Mouse (Mus musculus): Measurements from ENCODE around the gene Zfp316. TPM values are rescaled to one million over a fixed set of nuclear protein-coding genes. Genes with fewer than 3 reads are reported as not detected.
A peak's percentile ranks its signal among the peaks of the same experiment; 100 is the strongest.

Zfp316 gene
- polyA plus RNA-seq, 1 experiment, result 2.9 TPM

DNA sequence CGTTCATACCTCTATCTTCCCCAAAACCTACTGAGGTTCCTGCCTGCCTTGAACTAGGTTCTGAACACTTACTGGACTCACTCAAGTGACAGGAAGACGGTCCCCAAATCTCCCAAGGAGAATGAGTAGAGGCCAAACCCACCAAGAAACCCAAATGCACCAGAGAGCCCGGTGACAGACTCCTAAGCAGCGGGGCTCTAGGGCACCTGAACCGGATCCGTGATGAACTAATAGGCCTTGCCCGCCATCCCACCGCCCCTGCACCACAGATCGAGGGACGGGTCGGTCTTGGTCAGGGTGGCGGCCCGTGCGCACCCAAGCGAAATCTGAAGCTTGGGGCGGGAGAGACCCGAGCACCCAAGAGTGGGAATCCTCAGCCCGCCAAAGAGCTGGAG lies 17.0 kb downstream of the Zfp316 start:
- H3K27ac ChIP-seq (ENCODE audit: insufficient read depth, low read depth, low read length), result no peak overlapping the region
- peak overlapping the region; percentile 53; the same call in 1 of the 2 replicates for H3K4me3 ChIP-seq (ENCODE audit: insufficient read depth, low read length)
- TF ChIP-seq POLR2A (IDR thresholded peaks at IDR 0.05; ENCODE audit: borderline replicate concordance, low read depth, low read length), result no peak
- no peak for TF ChIP-seq CTCF (IDR thresholded peaks at IDR 0.05; ENCODE audit: low read depth, low read length)
- H3K4me1 ChIP-seq (ENCODE audit: control insufficient read depth, insufficient read depth, low read length), result no peaks in the 10 kb centered on the region; the same call in 1 of the 2 replicates

DNA sequence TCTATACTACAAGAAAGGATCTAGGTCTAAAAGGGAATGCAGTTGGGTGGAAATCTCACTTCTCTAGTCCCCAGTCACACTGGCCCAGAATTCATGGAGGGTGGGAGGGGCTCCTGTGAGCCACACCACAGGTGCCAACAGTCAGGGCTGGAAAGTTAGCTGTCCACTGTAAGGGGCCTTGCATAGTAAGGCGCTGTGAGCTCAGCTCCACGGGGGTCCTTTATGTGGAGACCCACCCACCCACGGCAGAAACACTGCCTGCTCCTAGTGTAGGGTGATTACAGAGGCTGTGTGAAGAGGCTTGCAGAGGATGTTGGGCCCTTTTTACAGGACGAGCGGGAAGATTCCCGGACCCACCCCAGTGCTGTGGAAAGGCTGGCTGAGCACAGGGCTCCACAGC lies 17.8 kb downstream of the Zfp316 start:
- TF ChIP-seq CTCF (IDR thresholded peaks at IDR 0.05; ENCODE audit: low read depth, low read length), result no peak
- TF ChIP-seq POLR2A (IDR thresholded peaks at IDR 0.05; ENCODE audit: borderline replicate concordance, low read depth, low read length), result no peak

DNA sequence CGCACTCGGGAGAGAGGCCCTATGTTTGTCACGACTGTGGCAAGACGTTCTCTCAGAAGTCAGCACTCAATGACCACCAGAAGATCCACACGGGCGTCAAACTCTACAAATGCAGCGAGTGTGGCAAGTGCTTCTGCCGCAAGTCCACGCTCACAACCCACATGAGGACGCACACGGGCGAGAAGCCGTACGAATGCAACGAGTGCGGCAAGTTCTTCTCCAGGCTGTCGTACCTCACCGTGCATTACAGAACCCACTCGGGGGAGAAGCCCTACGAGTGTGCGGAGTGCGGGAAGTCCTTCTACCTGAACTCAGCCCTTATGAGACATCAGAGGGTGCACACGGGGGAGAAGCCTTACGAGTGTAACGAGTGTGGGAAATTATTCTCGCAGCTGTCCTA lies 24.9 kb downstream of the Zfp316 start:
- no peak for TF ChIP-seq POLR2A (IDR thresholded peaks at IDR 0.05; ENCODE audit: borderline replicate concordance, low read depth, low read length)
- TF ChIP-seq CTCF (IDR thresholded peaks at IDR 0.05; ENCODE audit: low read depth, low read length), result no peak
- Histone ChIP-seq H3K27ac (ENCODE audit: insufficient read depth, low read depth, low read length) (no peak overlapping the region), H3K4me1 (ENCODE audit: control insufficient read depth, insufficient read depth, low read length) (no peaks in the 10 kb centered on the region), H3K4me3 (ENCODE audit: insufficient read depth, low read length) (no peak overlapping the region)

More for the DNA sequence above, 17.8 kb downstream of the Zfp316 start:
- no peak overlapping the region for H3K4me3 ChIP-seq (ENCODE audit: insufficient read depth, low read length)
- H3K27ac ChIP-seq (ENCODE audit: insufficient read depth, low read depth, low read length), result no peak overlapping the region
- no peaks in the 10 kb centered on the region; the same call in 1 of the 2 replicates for H3K4me1 ChIP-seq (ENCODE audit: control insufficient read depth, insufficient read depth, low read length)

DNA sequence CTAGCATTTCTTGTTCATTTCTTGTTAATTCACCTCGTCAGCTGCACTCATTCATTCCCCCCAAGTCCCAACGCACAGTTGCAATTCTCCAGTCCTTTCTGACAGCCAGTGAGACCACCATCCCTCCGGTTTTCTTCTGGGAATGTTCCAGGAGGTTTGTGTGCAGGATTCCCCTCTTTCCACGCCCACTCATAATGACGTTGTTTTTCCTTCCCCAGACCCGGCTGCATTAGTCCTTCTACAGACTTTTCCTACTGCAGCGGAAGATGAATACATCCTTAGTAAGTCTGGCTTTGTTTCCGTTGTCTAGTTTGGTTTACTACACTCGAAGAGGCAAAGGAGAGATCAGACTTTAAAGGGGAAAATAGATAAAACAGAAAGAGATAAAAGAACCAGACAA lies 33.8 kb downstream of the Zfp316 start:
- H3K4me1 ChIP-seq (ENCODE audit: control insufficient read depth, insufficient read depth, low read length), result peaks cover 9% of the 10 kb centered on the region
- H3K27ac ChIP-seq (ENCODE audit: insufficient read depth, low read depth, low read length), result no peak overlapping the region
- TF ChIP-seq CTCF (IDR thresholded peaks at IDR 0.05; ENCODE audit: low read depth, low read length) (no peak), POLR2A (IDR thresholded peaks at IDR 0.05; ENCODE audit: borderline replicate concordance, low read depth, low read length) (no peak)
- peak overlapping the region; percentile 81 for H3K4me3 ChIP-seq (ENCODE audit: insufficient read depth, low read length)

DNA sequence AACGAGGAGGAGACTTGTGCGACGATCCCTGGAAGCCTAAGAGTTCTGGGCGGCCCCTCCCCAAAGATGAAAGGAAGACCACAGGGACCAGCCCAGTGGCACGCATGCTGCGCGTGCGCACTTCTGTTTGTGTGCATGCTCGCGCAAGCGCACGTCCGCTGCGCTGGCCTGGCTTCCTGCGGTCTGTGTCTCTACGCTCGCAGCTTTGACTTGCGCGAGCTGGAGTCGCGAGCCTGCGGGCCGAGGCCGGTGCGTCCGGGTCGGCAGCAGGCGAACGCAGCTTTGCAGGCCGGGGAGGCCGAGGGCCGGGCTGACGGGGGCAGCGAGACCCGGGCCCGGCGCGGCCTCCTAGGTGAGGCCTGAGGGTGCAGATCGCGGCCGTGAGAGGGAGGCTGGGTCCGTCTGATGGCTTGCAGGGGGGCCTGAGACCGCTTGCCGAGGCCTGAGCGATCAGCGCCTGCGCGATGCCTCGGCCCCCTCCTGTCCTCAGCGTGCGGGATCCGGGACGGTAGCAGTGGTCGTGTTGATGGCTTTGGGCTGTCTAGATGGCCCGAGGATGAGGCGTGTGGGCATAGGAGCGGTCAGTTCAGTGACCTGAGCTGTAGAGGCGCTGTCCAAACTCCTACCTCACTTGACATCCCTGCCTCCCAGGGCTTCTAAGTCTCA lies 34.7 kb downstream of the Zfp316 start, which contains the start of gene Zfp12:
Zfp12 (plus strand) TSS at position 136 of the 666 bp plus-strand sequence.
- Histone ChIP-seq H3K4me1 (ENCODE audit: control insufficient read depth, insufficient read depth, low read length) (peaks cover 9% of the 10 kb centered on the region), H3K4me3 (ENCODE audit: insufficient read depth, low read length) (peak within 1 kb of the TSS; percentile 81), H3K27ac (ENCODE audit: insufficient read depth, low read depth, low read length) (peak within 1 kb of the TSS; percentile 76)
- no peak for TF ChIP-seq POLR2A (IDR thresholded peaks at IDR 0.05; ENCODE audit: borderline replicate concordance, low read depth, low read length)
- TF ChIP-seq CTCF (IDR thresholded peaks at IDR 0.05; ENCODE audit: low read depth, low read length), result no peak

DNA sequence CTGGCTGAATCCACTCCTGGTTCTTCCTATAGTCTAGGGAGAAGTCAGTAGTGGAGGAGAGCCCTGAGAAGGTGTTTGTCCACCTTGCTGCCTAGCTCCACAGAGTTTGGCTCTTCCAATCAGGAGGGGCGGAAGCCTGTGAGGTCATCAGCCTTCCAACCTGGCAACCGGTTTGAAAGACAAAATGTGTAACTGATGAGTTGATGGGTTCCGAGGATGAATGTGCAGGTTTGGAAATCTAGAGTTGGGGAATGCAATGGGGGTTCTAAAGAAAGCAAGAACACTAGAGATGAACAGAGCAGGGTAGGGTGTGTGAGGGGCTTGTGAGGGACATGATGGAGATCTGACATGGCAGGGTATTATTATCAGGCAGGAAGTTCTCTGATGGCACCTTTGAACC lies 43.0 kb downstream of the Zfp316 start, which contains the start of gene Spdye4a:
Spdye4a (minus strand) TSS at position 101 of the 400 bp plus-strand sequence.
- Histone ChIP-seq H3K4me3 (ENCODE audit: insufficient read depth, low read length) (no peak within 1 kb of the TSS), H3K27ac (ENCODE audit: insufficient read depth, low read depth, low read length) (no peak within 1 kb of the TSS), H3K4me1 (ENCODE audit: control insufficient read depth, insufficient read depth, low read length) (no peaks in the 10 kb centered on the region)
- TF ChIP-seq CTCF (IDR thresholded peaks at IDR 0.05; ENCODE audit: low read depth, low read length) (no peak), POLR2A (IDR thresholded peaks at IDR 0.05; ENCODE audit: borderline replicate concordance, low read depth, low read length) (no peak)

DNA sequence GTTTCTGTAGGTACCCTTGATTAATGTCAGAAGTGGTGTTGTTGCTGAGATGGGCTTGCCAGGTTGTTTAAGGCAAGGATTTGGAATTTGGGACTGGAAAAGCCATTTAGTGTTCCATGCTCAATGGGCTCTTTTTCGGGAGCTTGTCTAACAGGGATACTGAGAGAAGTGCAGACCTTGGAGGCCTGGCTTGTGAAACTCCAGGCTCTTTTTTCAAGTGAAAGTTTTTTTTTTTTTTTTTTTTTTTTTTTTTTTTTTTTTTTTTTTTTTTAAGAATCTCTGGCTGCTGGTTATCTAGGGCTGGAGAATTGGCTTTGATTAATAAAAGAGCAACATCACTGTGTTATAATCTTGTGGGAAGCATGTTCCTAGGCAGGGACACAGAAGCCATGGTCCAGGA lies 47.5 kb downstream of the Zfp316 start:
- TF ChIP-seq POLR2A (IDR thresholded peaks at IDR 0.05; ENCODE audit: borderline replicate concordance, low read depth, low read length) (no peak), CTCF (IDR thresholded peaks at IDR 0.05; ENCODE audit: low read depth, low read length) (no peak)
- no peak overlapping the region for H3K4me3 ChIP-seq (ENCODE audit: insufficient read depth, low read length)
- no peak overlapping the region for H3K27ac ChIP-seq (ENCODE audit: insufficient read depth, low read depth, low read length)
- no peaks in the 10 kb centered on the region for H3K4me1 ChIP-seq (ENCODE audit: control insufficient read depth, insufficient read depth, low read length)

DNA sequence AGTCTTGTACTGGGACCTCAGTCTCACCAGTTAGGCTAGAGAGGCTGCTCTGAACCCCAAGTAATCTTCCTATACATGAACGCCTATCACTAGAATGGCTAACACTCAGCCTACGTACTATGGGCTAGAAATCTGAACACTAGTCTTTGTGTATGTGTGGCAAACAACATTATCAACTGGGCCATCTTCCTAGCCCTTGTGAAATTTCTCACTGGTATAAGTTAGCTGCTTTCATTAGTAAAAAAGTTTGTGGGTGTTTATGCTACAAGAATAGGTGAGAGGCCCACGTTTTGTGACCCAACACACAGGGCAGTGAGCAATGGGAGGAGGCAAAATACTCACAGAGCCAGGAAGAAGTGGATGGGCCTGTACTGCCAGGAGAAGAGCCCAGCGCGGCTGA lies 48.8 kb downstream of the Zfp316 start:
- Histone ChIP-seq H3K27ac (ENCODE audit: insufficient read depth, low read depth, low read length) (no peak overlapping the region), H3K4me1 (ENCODE audit: control insufficient read depth, insufficient read depth, low read length) (no peaks in the 10 kb centered on the region), H3K4me3 (ENCODE audit: insufficient read depth, low read length) (no peak overlapping the region)
- TF ChIP-seq CTCF (IDR thresholded peaks at IDR 0.05; ENCODE audit: low read depth, low read length), result no peak
- no peak for TF ChIP-seq POLR2A (IDR thresholded peaks at IDR 0.05; ENCODE audit: borderline replicate concordance, low read depth, low read length)

DNA sequence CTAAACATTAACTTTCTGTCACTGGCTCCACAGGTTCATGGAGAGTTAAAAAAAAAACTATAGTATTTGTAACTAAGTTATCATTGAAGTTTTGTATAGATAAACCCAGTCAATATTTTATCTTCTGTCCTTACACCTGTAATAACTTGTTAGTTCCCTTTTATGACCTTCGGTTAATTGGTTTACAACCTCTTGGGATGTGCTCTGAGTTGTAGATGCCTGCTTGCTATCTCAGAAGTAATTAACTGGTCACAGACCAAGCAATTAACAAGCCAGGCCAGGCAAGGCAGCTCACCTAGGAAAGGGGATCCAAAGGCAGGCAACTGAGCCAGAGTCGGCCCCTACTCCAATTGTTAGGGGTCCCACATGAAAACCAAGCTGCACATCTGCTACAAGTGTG lies 56.0 kb downstream of the Zfp316 start:
- TF ChIP-seq CTCF (IDR thresholded peaks at IDR 0.05; ENCODE audit: low read depth, low read length), result no peak
- no peak for TF ChIP-seq POLR2A (IDR thresholded peaks at IDR 0.05; ENCODE audit: borderline replicate concordance, low read depth, low read length)
- H3K27ac ChIP-seq (ENCODE audit: insufficient read depth, low read depth, low read length), result no peak overlapping the region

DNA sequence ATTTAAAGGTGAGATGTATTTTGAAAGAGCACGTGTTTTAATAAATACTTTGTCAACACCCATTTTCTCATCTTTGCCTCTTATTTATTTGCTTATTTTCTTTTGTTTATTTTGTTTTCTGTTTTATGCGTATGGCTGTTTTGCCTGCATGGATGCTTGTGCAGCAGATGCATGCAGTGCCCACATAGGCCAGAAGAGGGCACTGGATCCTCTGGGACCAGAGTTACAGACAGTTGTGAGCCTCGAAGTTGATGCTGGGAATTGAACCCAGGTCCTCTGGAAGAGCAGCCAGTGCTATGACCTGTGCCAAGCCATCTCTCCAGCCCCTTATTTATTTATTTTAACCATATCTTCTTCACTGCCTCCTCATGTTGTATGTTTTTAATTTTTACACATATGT lies 64.8 kb downstream of the Zfp316 start:
- TF ChIP-seq POLR2A (IDR thresholded peaks at IDR 0.05; ENCODE audit: borderline replicate concordance, low read depth, low read length) (no peak), CTCF (IDR thresholded peaks at IDR 0.05; ENCODE audit: low read depth, low read length) (no peak)
- H3K4me3 ChIP-seq (ENCODE audit: insufficient read depth, low read length), result no peak overlapping the region
- no peak overlapping the region for H3K27ac ChIP-seq (ENCODE audit: insufficient read depth, low read depth, low read length)
- H3K4me1 ChIP-seq (ENCODE audit: control insufficient read depth, insufficient read depth, low read length), result no peaks in the 10 kb centered on the region

More for the DNA sequence above, 56.0 kb downstream of the Zfp316 start:
- Histone ChIP-seq H3K4me3 (ENCODE audit: insufficient read depth, low read length) (no peak overlapping the region), H3K4me1 (ENCODE audit: control insufficient read depth, insufficient read depth, low read length) (no peaks in the 10 kb centered on the region)

Other genes with a start within 250 kb of the Zfp316 start
- gene Rnf216, start 157.0 kb downstream of the Zfp316 start, polyA plus RNA-seq (2012; ENCODE audit: insufficient read depth, insufficient read length, missing spikeins), result 33.7 and 38.8 TPM in 2 replicates
- gene Olfr718-ps1, start 122.4 kb downstream of the Zfp316 start, polyA plus RNA-seq (2012; ENCODE audit: insufficient read depth, insufficient read length, missing spikeins), result not detected in 2 replicates
- gene Rbak, start 89.2 kb downstream of the Zfp316 start, polyA plus RNA-seq (2012; ENCODE audit: insufficient read depth, insufficient read length, missing spikeins), result 5.7 and 7.2 TPM in 2 replicates
- not detected in 2 replicates for gene Spdye4b, start 89.0 kb downstream of the Zfp316 start, polyA plus RNA-seq (2012; ENCODE audit: insufficient read depth, insufficient read length, missing spikeins)
- gene Spdye4a, start 43.1 kb downstream of the Zfp316 start, polyA plus RNA-seq (2012; ENCODE audit: insufficient read depth, insufficient read length, missing spikeins), result not detected in 2 replicates
- gene Zfp12, start 34.9 kb downstream of the Zfp316 start, polyA plus RNA-seq (2012; ENCODE audit: insufficient read depth, insufficient read length, missing spikeins), result 8.8 and 10.2 TPM in 2 replicates
- gene Zfp853, start 23.6 kb upstream of the Zfp316 start, polyA plus RNA-seq (2012; ENCODE audit: insufficient read depth, insufficient read length, missing spikeins), result not detected in 2 replicates
- gene E130309D02Rik, start 45.3 kb upstream of the Zfp316 start, polyA plus RNA-seq (2012; ENCODE audit: insufficient read depth, insufficient read length, missing spikeins), result 11.2 and 14.3 TPM in 2 replicates
- 36.2 and 45.4 TPM in 2 replicates for gene Zdhhc4, start 59.2 kb upstream of the Zfp316 start, polyA plus RNA-seq (2012; ENCODE audit: insufficient read depth, insufficient read length, missing spikeins)
- not detected in 2 replicates for gene Grid2ip, start 87.3 kb upstream of the Zfp316 start, polyA plus RNA-seq (2012; ENCODE audit: insufficient read depth, insufficient read length, missing spikeins)
- gene Kdelr2, start 133.8 kb upstream of the Zfp316 start, polyA plus RNA-seq (2012; ENCODE audit: insufficient read depth, insufficient read length, missing spikeins), result 51.3 and 51.5 TPM in 2 replicates
- gene Daglb, start 194.6 kb upstream of the Zfp316 start, polyA plus RNA-seq (2012; ENCODE audit: insufficient read depth, insufficient read length, missing spikeins), result 60.0 and 64.7 TPM in 2 replicates